Mouse (Mus musculus): ENCODE data around the gene Lct.

DNA sequence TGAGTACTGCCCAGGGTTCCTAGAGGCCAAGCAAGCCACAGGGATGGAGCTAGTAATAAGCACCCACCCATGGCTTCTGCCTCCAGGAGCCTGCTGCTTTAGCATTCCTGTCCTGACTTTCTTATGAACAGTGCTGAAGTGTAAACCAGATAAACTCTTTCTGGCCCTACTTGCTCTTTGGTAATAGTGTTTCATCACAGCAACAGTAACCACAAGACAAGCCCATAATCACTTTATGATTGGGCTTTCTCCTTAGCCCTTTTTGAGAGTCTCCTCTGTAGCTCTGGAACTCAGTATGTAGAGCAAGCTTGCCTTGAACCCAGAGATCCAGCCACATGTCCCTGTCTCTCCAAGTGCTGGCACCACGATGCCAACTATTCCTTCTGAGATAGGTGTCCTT lies 2.2 kb upstream of the Lct start:
- TF ChIP-seq CTCF (IDR thresholded peaks at IDR 0.05; ENCODE audit: low read depth) (no peak), EP300 (IDR thresholded peaks at IDR 0.05; ENCODE audit: low read depth) (no peak)

Measured in liver, embryonic 14.5 days (tissue).